8 mouse cellular contexts compared by ENCODE assay signal in genomic region chr17:23748631-23749391, GRCm38 (mm10). TPM values are rescaled to one million over a fixed set of nuclear protein-coding genes. Genes with fewer than 3 reads are reported as not detected.
DNase-seq lines count a peak whose midpoint lies in the region; ATAC-seq and TF ChIP-seq lines count a peak whose summit lies in the region.

No protein-coding gene starts in this region.

- H3K4me3 ChIP-seq in forebrain, postnatal 0 days (ENCODE audit: low read depth, low read length) = no peak overlapping the region
- no peak overlapping the region for H3K4me3 ChIP-seq in forebrain, embryonic 13.5 days
- H3K4me3 ChIP-seq in kidney, embryonic 15.5 days (replicated peaks) = peak overlapping the region; percentile 29
- H3K4me3 ChIP-seq in liver, embryonic 16.5 days (ENCODE audit: low read depth, low read length) = peak overlapping the region; percentile 47

- 42% methylated on average over 10 of the region's 10 CpGs for WGBS in forebrain, postnatal 0 days
- WGBS in forebrain, embryonic 13.5 days = 39% methylated on average over 10 of the region's 10 CpGs
- 27% methylated on average over 10 of the region's 10 CpGs for WGBS in kidney, embryonic 15.5 days
- 23% methylated on average over 10 of the region's 10 CpGs for WGBS in liver, embryonic 16.5 days (ENCODE audit: insufficient replicate concordance)

- no peak for ATAC-seq in forebrain, postnatal 0 days
- no peak for ATAC-seq in forebrain, embryonic 13.5 days
- ATAC-seq in kidney, embryonic 15.5 days (replicated peaks; ENCODE audit: low FRiP score) = peak; percentile 4; the same call in 1 of the 2 replicates
- ATAC-seq in liver, embryonic 16.5 days (ENCODE audit: low read depth) = no peak

- peak; percentile 63 for DNase-seq in forebrain, postnatal 0 days
- peak; percentile 93 for DNase-seq in NIH3T3 (ENCODE audit: low read depth)
- DNase-seq in cerebellum, postnatal 14 days = peak; percentile 86 to 88
- DNase-seq in heart, adult 9 months (ENCODE audit: low spot score in 2 of 2) = peak; percentile 86 to 87
- peak; percentile 87 for DNase-seq in retina, postnatal 1 day

- peak; percentile 73 for TF ChIP-seq CTCF in forebrain, postnatal 0 days (IDR thresholded peaks at IDR 0.05; ENCODE audit: low read depth)

- peaks cover 27% of the 10 kb centered on the region for H3K36me3 ChIP-seq in forebrain, postnatal 0 days (ENCODE audit: insufficient read depth)
- peaks cover 27% of the 10 kb centered on the region for H3K36me3 ChIP-seq in forebrain, embryonic 13.5 days (ENCODE audit: poor library complexity, severe bottlenecking)
- H3K36me3 ChIP-seq in kidney, embryonic 15.5 days = peaks cover 26% of the 10 kb centered on the region
- no peaks in the 10 kb centered on the region for H3K36me3 ChIP-seq in liver, embryonic 16.5 days (ENCODE audit: control insufficient read depth, insufficient read depth)

- H3K9me3 ChIP-seq in forebrain, postnatal 0 days (ENCODE audit: low read length) = no peaks in the 10 kb centered on the region
- H3K9me3 ChIP-seq in forebrain, embryonic 13.5 days (replicated peaks) = no peaks in the 10 kb centered on the region
- H3K9me3 ChIP-seq in kidney, embryonic 15.5 days (replicated peaks) = no peaks in the 10 kb centered on the region
- no peaks in the 10 kb centered on the region for H3K9me3 ChIP-seq in liver, embryonic 16.5 days (replicated peaks; ENCODE audit: control insufficient read depth, low read length)

- H3K4me2 ChIP-seq in forebrain, postnatal 0 days (ENCODE audit: low read depth) = no peak overlapping the region
- H3K4me2 ChIP-seq in forebrain, embryonic 13.5 days = no peak overlapping the region
- peak overlapping the region; percentile 47 for H3K4me2 ChIP-seq in kidney, embryonic 15.5 days
- peak overlapping the region; percentile 50 for H3K4me2 ChIP-seq in liver, embryonic 16.5 days (ENCODE audit: low read depth, low read length)

- H3K9ac ChIP-seq in forebrain, postnatal 0 days = no peak overlapping the region
- H3K9ac ChIP-seq in forebrain, embryonic 13.5 days = no peak overlapping the region
- H3K9ac ChIP-seq in kidney, embryonic 15.5 days = no peak overlapping the region
- H3K9ac ChIP-seq in liver, embryonic 16.5 days (ENCODE audit: low read depth, low read length) = peak overlapping the region; percentile 40

- H3K27me3 ChIP-seq in forebrain, postnatal 0 days (ENCODE audit: insufficient read depth, low read length) = peaks cover 27% of the 10 kb centered on the region
- H3K27me3 ChIP-seq in forebrain, embryonic 13.5 days = peaks cover 43% of the 10 kb centered on the region
- H3K27me3 ChIP-seq in kidney, embryonic 15.5 days = peaks cover 43% of the 10 kb centered on the region
- peaks cover 41% of the 10 kb centered on the region for H3K27me3 ChIP-seq in liver, embryonic 16.5 days (ENCODE audit: control insufficient read depth, insufficient read depth, low read depth, low read length)

- H3K27ac ChIP-seq in forebrain, postnatal 0 days (ENCODE audit: low read depth, low read length) = no peak overlapping the region
- no peak overlapping the region for H3K27ac ChIP-seq in forebrain, embryonic 13.5 days
- 0 out of 2 replicates have a peak overlapping the region, but pooled peaks have one; percentile 24 for H3K27ac ChIP-seq in kidney, embryonic 15.5 days
- H3K27ac ChIP-seq in liver, embryonic 16.5 days (ENCODE audit: low read length) = no peak overlapping the region

- H3K4me1 ChIP-seq in forebrain, postnatal 0 days (ENCODE audit: insufficient read depth) = peaks cover 9% of the 10 kb centered on the region
- H3K4me1 ChIP-seq in forebrain, embryonic 13.5 days = peaks cover 18% of the 10 kb centered on the region
- H3K4me1 ChIP-seq in kidney, embryonic 15.5 days = peaks cover 43% of the 10 kb centered on the region
- peaks cover 9% of the 10 kb centered on the region; the same call in 1 of the 2 replicates for H3K4me1 ChIP-seq in liver, embryonic 16.5 days (ENCODE audit: control insufficient read depth, low read depth, low read length)

RNA-seq across cellular contexts. Expression of gene Kremen2, which starts 3.2 kb away (rescaled TPM):
- total RNA-seq in forebrain, postnatal 0 days (2014; rRNA removed) = 0.38 and 0.90 TPM in 2 replicates
- polyA plus RNA-seq in forebrain, postnatal 0 days (2015; fragmentation: Nextera tagmentation; extraction: Ambion mirVana) = 0.23 and 0.82 TPM in 2 replicates
- 0.24 and 0.37 TPM in 2 replicates for polyA plus RNA-seq in forebrain, embryonic 13.5 days (2015; fragmentation: Nextera tagmentation; extraction: Ambion mirVana)
- polyA plus RNA-seq in kidney, embryonic 15.5 days (2015; fragmentation: Nextera tagmentation; extraction: Ambion mirVana) = 1.9 and 2.2 TPM in 2 replicates
- polyA plus RNA-seq in liver, embryonic 16.5 days (2015; fragmentation: Nextera tagmentation; extraction: Ambion mirVana) = not detected in 2 replicates

RNA-seq across cellular contexts. Expression of gene Paqr4, which starts 8.1 kb away (rescaled TPM):
- total RNA-seq in forebrain, postnatal 0 days (2014; rRNA removed) = 51.9 and 54.9 TPM in 2 replicates
- polyA plus RNA-seq in forebrain, postnatal 0 days (2015; fragmentation: Nextera tagmentation; extraction: Ambion mirVana) = 48.8 and 56.9 TPM in 2 replicates
- 29.8 and 32.7 TPM in 2 replicates for polyA plus RNA-seq in forebrain, embryonic 13.5 days (2015; fragmentation: Nextera tagmentation; extraction: Ambion mirVana)
- polyA plus RNA-seq in kidney, embryonic 15.5 days (2015; fragmentation: Nextera tagmentation; extraction: Ambion mirVana) = 19.8 and 23.8 TPM in 2 replicates
- 7.5 and 7.6 TPM in 2 replicates for polyA plus RNA-seq in liver, embryonic 16.5 days (2015; fragmentation: Nextera tagmentation; extraction: Ambion mirVana)

RNA-seq across cellular contexts. Expression of gene Flywch1, which starts 22.6 kb away (rescaled TPM):
- 167 and 189 TPM in 2 replicates for total RNA-seq in forebrain, postnatal 0 days (2014; rRNA removed)
- 117 and 135 TPM in 2 replicates for polyA plus RNA-seq in forebrain, postnatal 0 days (2015; fragmentation: Nextera tagmentation; extraction: Ambion mirVana)
- 165 and 176 TPM in 2 replicates for polyA plus RNA-seq in forebrain, embryonic 13.5 days (2015; fragmentation: Nextera tagmentation; extraction: Ambion mirVana)
- polyA plus RNA-seq in kidney, embryonic 15.5 days (2015; fragmentation: Nextera tagmentation; extraction: Ambion mirVana) = 89.5 and 91.0 TPM in 2 replicates
- 8.6 and 10.6 TPM in 2 replicates for polyA plus RNA-seq in liver, embryonic 16.5 days (2015; fragmentation: Nextera tagmentation; extraction: Ambion mirVana)

RNA-seq across cellular contexts. Expression of gene Pkmyt1, which starts 22.7 kb away (rescaled TPM):
- 9.1 and 16.3 TPM in 2 replicates for total RNA-seq in forebrain, postnatal 0 days (2014; rRNA removed)
- 14.1 and 14.5 TPM in 2 replicates for polyA plus RNA-seq in forebrain, postnatal 0 days (2015; fragmentation: Nextera tagmentation; extraction: Ambion mirVana)
- 36.7 and 41.0 TPM in 2 replicates for polyA plus RNA-seq in forebrain, embryonic 13.5 days (2015; fragmentation: Nextera tagmentation; extraction: Ambion mirVana)
- 48.4 and 56.3 TPM in 2 replicates for polyA plus RNA-seq in kidney, embryonic 15.5 days (2015; fragmentation: Nextera tagmentation; extraction: Ambion mirVana)
- 24.9 and 26.0 TPM in 2 replicates for polyA plus RNA-seq in liver, embryonic 16.5 days (2015; fragmentation: Nextera tagmentation; extraction: Ambion mirVana)

RNA-seq across cellular contexts. Expression of gene 1520401A03Rik, which starts 26.2 kb away (rescaled TPM):
- total RNA-seq in forebrain, postnatal 0 days (2014; rRNA removed) = not detected in 2 replicates
- not detected in 2 replicates for polyA plus RNA-seq in forebrain, postnatal 0 days (2015; fragmentation: Nextera tagmentation; extraction: Ambion mirVana)
- polyA plus RNA-seq in forebrain, embryonic 13.5 days (2015; fragmentation: Nextera tagmentation; extraction: Ambion mirVana) = not detected in 2 replicates
- 0.14 and 0.88 TPM in 2 replicates for polyA plus RNA-seq in kidney, embryonic 15.5 days (2015; fragmentation: Nextera tagmentation; extraction: Ambion mirVana)
- polyA plus RNA-seq in liver, embryonic 16.5 days (2015; fragmentation: Nextera tagmentation; extraction: Ambion mirVana) = 0.04 and 0.14 TPM in 2 replicates

Comparison
In these comparisons a context has a peak if more than half of its experiments do, and no peak if none do; other contexts are left out.
1. H3K4me2 ChIP-seq: peak in kidney, embryonic 15.5 days (single experiment) and liver, embryonic 16.5 days (single experiment); none in forebrain, postnatal 0 days (single experiment) and forebrain, embryonic 13.5 days (single experiment).
2. H3K4me3 ChIP-seq: peak in kidney, embryonic 15.5 days (single experiment) and liver, embryonic 16.5 days (single experiment); none in forebrain, postnatal 0 days (single experiment) and forebrain, embryonic 13.5 days (single experiment).
3. Peak in every context shown above with its lines, with median percentiles within 50 percentile points of each other: DNase-seq.